Mouse (Mus musculus): Measurements from ENCODE around the gene Gclc.

DNA sequence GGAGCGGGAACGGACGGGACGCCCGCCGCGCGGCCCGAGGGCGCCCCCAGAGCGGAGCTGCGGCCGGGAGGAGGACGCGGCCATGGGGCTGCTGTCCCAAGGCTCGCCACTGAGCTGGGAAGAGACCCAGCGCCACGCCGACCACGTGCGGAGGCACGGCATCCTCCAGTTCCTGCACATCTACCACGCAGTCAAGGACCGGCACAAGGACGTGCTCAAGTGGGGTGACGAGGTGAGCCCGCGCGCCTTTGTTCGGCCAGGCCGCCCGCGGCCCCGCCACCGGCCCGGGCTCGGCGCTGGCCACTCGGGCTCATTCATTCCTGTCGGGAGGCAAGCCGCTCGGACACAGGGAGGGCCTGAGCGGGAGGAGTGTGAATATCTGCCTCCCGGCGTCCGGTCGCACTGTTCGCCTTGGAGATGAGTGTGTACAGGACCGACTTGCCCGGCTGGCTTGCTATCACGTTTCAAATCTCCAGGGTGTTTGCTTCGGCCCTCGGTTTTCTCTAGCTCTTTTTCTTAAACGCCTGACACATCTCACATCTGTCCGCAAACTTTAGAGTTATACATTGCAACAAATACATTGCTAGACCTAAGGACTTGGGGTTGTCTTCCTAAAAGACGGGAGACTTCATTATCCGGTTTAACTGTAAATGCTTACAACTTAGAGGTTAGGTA is 530 bp downstream of the Gclc start:
- TF ChIP-seq CTCF (IDR thresholded peaks at IDR 0.05; ENCODE audit: low read depth, low read length) (no peak), TAL1 (conservative IDR thresholded peaks at IDR 0.05; ENCODE audit: low read depth, low read length) (no peak), GATA1 (IDR thresholded peaks at IDR 0.05; ENCODE audit: borderline replicate concordance, low read length) (no peak), POLR2AphosphoS5 (IDR thresholded peaks at IDR 0.05; ENCODE audit: insufficient replicate concordance, low read depth, low read length) (no peak)

Measured in G1E (cell line).